Mouse (Mus musculus) cortical plate, adult 2 months (tissue): ENCODE results near the gene Zfp324.

Experiments
- CTCF ChIP-seq: fragments of 200-500 bp; IDR thresholded peaks from 2 replicates; pipeline ENCODE4 v1.5.1; 2011; ENCODE audit warnings: mild to moderate bottlenecking, control low read depth, low read length; ENCODE audit not compliant: insufficient read depth; ENCODE audit errors: extremely low read depth
- POLR2A ChIP-seq: fragments of 200-500 bp; IDR thresholded peaks from 2 replicates; pipeline ENCODE4 v1.6.1; 2011; ENCODE audit warnings: mild to moderate bottlenecking, low read length, control low read depth; ENCODE audit not compliant: insufficient read depth; ENCODE audit errors: extremely low read depth

DNA sequence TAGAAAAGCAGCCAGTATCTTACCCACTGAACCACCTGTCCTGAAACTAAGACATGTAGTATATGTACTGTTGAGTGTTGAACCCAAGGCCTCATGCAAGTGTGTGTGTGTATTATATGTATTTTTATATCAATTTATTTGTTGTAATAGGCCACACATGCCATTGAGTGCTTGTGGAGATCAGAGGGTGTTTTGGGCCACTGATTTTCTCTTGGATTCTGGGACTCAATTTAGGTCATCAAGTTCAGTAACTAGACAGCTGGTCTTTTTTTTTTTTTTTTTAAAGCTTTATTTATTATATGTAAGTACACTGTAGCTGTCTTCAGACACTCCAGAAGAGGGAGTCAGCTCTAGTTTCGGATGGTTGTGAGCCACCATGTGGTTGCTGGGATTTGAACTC lies 49.6 kb downstream of the Zfp324 start:
- TF ChIP-seq CTCF: no peak
- no peak for TF ChIP-seq POLR2A
